Mouse (Mus musculus) CH12.LX (cell line): ENCODE measurements around the gene Phf20. TPM values are rescaled to one million over a fixed set of nuclear protein-coding genes. Genes with fewer than 3 reads are reported as not detected.
A peak's percentile ranks its signal among the peaks of the same experiment; 100 is the strongest.

ENCODE experiments used
- DNase-seq: peaks from one replicate; pipeline ENCODE4 v3.0.0-alpha.2; 2013; ENCODE audit errors: extremely low read depth
- H3K27ac ChIP-seq: 2 replicates; pipeline ENCODE4 v1.5.1; 2012; ENCODE audit warnings: low read depth, mild to moderate bottlenecking, control low read depth, moderate library complexity; ENCODE audit not compliant: insufficient read depth
- H3K27me3 ChIP-seq: replicated peaks from 2 replicates; pipeline ENCODE3; 2012; ENCODE audit warnings: inconsistent platforms
- H3K36me3 ChIP-seq, 2 experiments: replicated peaks in 1 of 2; 2 replicates each; pipeline versions ENCODE3 to v1.6.1; 2012; ENCODE audit warnings: inconsistent platforms in 1 of 2, low read length in 1 of 2, mild to moderate bottlenecking in 1 of 2, mixed read lengths in 1 of 2, moderate library complexity in 1 of 2; ENCODE audit not compliant: control insufficient read depth in 1 of 2, insufficient read depth in 1 of 2
- H3K4me1 ChIP-seq, 2 experiments: 2 replicates each; pipeline ENCODE4 v1.6.1; 2012; ENCODE audit warnings: inconsistent platforms in 1 of 2, moderate library complexity in 1 of 2; ENCODE audit not compliant: insufficient read depth in 2 of 2, control insufficient read depth in 1 of 2
- H3K4me2 ChIP-seq: 2 replicates; pipeline ENCODE4 v1.6.1; 2012; ENCODE audit warnings: low read depth, mild to moderate bottlenecking, control low read depth; ENCODE audit not compliant: poor library complexity, insufficient read depth, severe bottlenecking
- H3K4me3 ChIP-seq, 3 experiments: fragments of 150-350 bp in 1 of 3; sonication (generic) in 1 of 3; replicated peaks in 1 of 3; 2 replicates each; pipeline versions ENCODE3 to v1.5.1; 2011 to 2012; ENCODE audit warnings: low read depth in 2 of 3, low read length in 2 of 3, mild to moderate bottlenecking in 2 of 3, moderate library complexity in 2 of 3, control low read depth in 1 of 3, improper control_type of control experiment in 1 of 3, inconsistent platforms in 1 of 3, mixed read lengths in 1 of 3; ENCODE audit not compliant: poor library complexity in 1 of 3
- H3K79me2 ChIP-seq: replicated peaks from 2 replicates; pipeline ENCODE4 v1.6.1; 2012; ENCODE audit warnings: mild to moderate bottlenecking, moderate library complexity; ENCODE audit not compliant: control insufficient read depth, poor library complexity, insufficient read depth, severe bottlenecking; ENCODE audit errors: extremely low read depth
- H3K9ac ChIP-seq: 2 replicates; pipeline ENCODE4 v1.6.1; 2012; ENCODE audit warnings: low read depth, mild to moderate bottlenecking, control low read depth, moderate library complexity; ENCODE audit not compliant: insufficient read depth
- H3K9me3 ChIP-seq: replicated peaks from 2 replicates; pipeline ENCODE3; 2012; ENCODE audit warnings: low read length, inconsistent platforms, mixed read lengths
- BHLHE40 ChIP-seq: IDR thresholded peaks from 2 replicates; pipeline ENCODE4 v1.6.1; 2011; ENCODE audit warnings: mild to moderate bottlenecking, low read depth, low read length, improper control_type of control experiment
- CHD1 ChIP-seq: IDR thresholded peaks from 2 replicates; pipeline ENCODE4 v1.6.1; 2012; ENCODE audit warnings: low read depth, low read length, improper control_type of control experiment, inconsistent platforms
- CHD2 ChIP-seq: IDR thresholded peaks from 2 replicates; pipeline ENCODE4 v1.6.1; 2011; ENCODE audit warnings: low read length, improper control_type of control experiment
- CTCF ChIP-seq, 2 experiments: IDR thresholded peaks in 1 of 2; conservative IDR thresholded peaks in 1 of 2; 2 replicates each; pipeline ENCODE4 v1.5.1; 2011 to 2012; ENCODE audit warnings: low read depth in 2 of 2, low read length in 2 of 2, improper control_type of control experiment in 1 of 2, inconsistent platforms in 1 of 2, mild to moderate bottlenecking in 1 of 2, moderate library complexity in 1 of 2
- E2F4 ChIP-seq: IDR thresholded peaks from 2 replicates; pipeline ENCODE4 v1.6.1; 2011; ENCODE audit warnings: low read depth, low read length, improper control_type of control experiment; ENCODE audit not compliant: insufficient replicate concordance
- ELF1 ChIP-seq: IDR thresholded peaks from 2 replicates; pipeline ENCODE4 v1.6.1; 2014; ENCODE audit warnings: low read depth, mild to moderate bottlenecking, inconsistent platforms, low read length, improper control_type of control experiment
- EP300 ChIP-seq: IDR thresholded peaks from 2 replicates; pipeline ENCODE4 v1.6.1; 2011; ENCODE audit warnings: low read length, improper control_type of control experiment
- JUN ChIP-seq: IDR thresholded peaks from 2 replicates; pipeline ENCODE4 v1.6.1; 2011; ENCODE audit warnings: low read depth, mild to moderate bottlenecking, low read length, improper control_type of control experiment, moderate library complexity; ENCODE audit not compliant: insufficient read depth
- JUND ChIP-seq: conservative IDR thresholded peaks from 2 replicates; pipeline ENCODE4 v1.6.1; 2011; ENCODE audit warnings: low read depth, low read length, improper control_type of control experiment
- KAT2A ChIP-seq: IDR thresholded peaks from 2 replicates; pipeline ENCODE4 v1.6.1; 2012; ENCODE audit warnings: low read length, improper control_type of control experiment, inconsistent platforms; ENCODE audit not compliant: insufficient replicate concordance
- MAFK ChIP-seq: IDR thresholded peaks from 2 replicates; pipeline ENCODE4 v1.6.1; 2011; ENCODE audit warnings: low read length, improper control_type of control experiment; ENCODE audit not compliant: insufficient replicate concordance
- MAX ChIP-seq: IDR thresholded peaks from 2 replicates; pipeline ENCODE4 v1.6.1; 2011; ENCODE audit warnings: low read length, improper control_type of control experiment
- MAZ ChIP-seq: IDR thresholded peaks from 2 replicates; pipeline ENCODE4 v1.6.1; 2012; ENCODE audit warnings: low read depth, mild to moderate bottlenecking, inconsistent platforms, low read length, improper control_type of control experiment, moderate library complexity
- MEF2A ChIP-seq: IDR thresholded peaks from 2 replicates; pipeline ENCODE4 v1.6.1; 2014; ENCODE audit warnings: low read depth, mild to moderate bottlenecking, inconsistent platforms, low read length, improper control_type of control experiment, borderline replicate concordance
- MXI1 ChIP-seq: IDR thresholded peaks from 2 replicates; pipeline ENCODE4 v1.6.1; 2011; ENCODE audit warnings: mild to moderate bottlenecking, low read depth, low read length, improper control_type of control experiment
- MYC ChIP-seq: IDR thresholded peaks from 2 replicates; pipeline ENCODE4 v1.6.1; 2011; ENCODE audit warnings: low read depth, mild to moderate bottlenecking, improper control_type of control experiment, low read length
- NRF1 ChIP-seq: IDR thresholded peaks from 2 replicates; pipeline ENCODE4 v1.6.1; 2014; ENCODE audit warnings: low read depth, mild to moderate bottlenecking, inconsistent platforms, low read length, improper control_type of control experiment, moderate library complexity
- POLR2A ChIP-seq: IDR thresholded peaks from 2 replicates; pipeline ENCODE4 v1.6.1; 2011; ENCODE audit warnings: low read depth, mild to moderate bottlenecking, improper control_type of control experiment, low read length
- POLR2AphosphoS2 ChIP-seq: IDR thresholded peaks from 2 replicates; pipeline ENCODE4 v1.6.1; 2011; ENCODE audit warnings: low read depth, low read length, improper control_type of control experiment
- RAD21 ChIP-seq: IDR thresholded peaks from 2 replicates; pipeline ENCODE4 v1.6.1; 2011; ENCODE audit warnings: low read depth, mild to moderate bottlenecking, low read length, improper control_type of control experiment, moderate library complexity
- SMC3 ChIP-seq: IDR thresholded peaks from 2 replicates; pipeline ENCODE4 v1.6.1; 2011; ENCODE audit warnings: low read depth, low read length, improper control_type of control experiment
- USF1 ChIP-seq: IDR thresholded peaks from 2 replicates; pipeline ENCODE4 v1.6.1; 2014; ENCODE audit warnings: low read depth, mild to moderate bottlenecking, inconsistent platforms, low read length, improper control_type of control experiment
- ZC3H11A ChIP-seq: IDR thresholded peaks from 2 replicates; pipeline ENCODE4 v1.6.1; 2012; ENCODE audit warnings: low read depth, mild to moderate bottlenecking, inconsistent platforms, low read length, improper control_type of control experiment
- ZMIZ1 ChIP-seq: IDR thresholded peaks from 2 replicates; pipeline ENCODE4 v1.6.1; 2012; ENCODE audit warnings: low read depth, mild to moderate bottlenecking, inconsistent platforms, low read length, improper control_type of control experiment
- ZNF384 ChIP-seq: IDR thresholded peaks from 2 replicates; pipeline ENCODE4 v1.6.1; 2012; ENCODE audit warnings: low read depth, low read length, improper control_type of control experiment, inconsistent platforms
- dilution Hi-C: fragments of 300-500 bp; cut with MboI; formaldehyde crosslinking; loops from 2 replicates; pipeline ENCODE4 v1.14.3; 2020; ENCODE audit warnings: low sequenced_read_pairs; ENCODE audit not compliant: extremely low pct_unique_long_range_greater_than_20kb, extremely low pct_ligation_motif_present
- in situ Hi-C: fragments of 300-500 bp; cut with MboI; formaldehyde crosslinking; loops from 3 replicates; pipeline ENCODE4 v1.14.3; 2019; ENCODE audit warnings: low sequenced_read_pairs, low pct_ligation_motif_present, low pct_unique_long_range_greater_than_20kb, mixed read lengths
- polyA plus RNA-seq: library from polyadenylated mRNA; unstranded; fragments of >175 nt; gene quantifications from 2 replicates; pipeline ENCODE4 v1.2.1, GENCODE M21; 2012; ENCODE audit warnings: low read depth; ENCODE audit not compliant: insufficient read length
- total RNA-seq, 2 experiments: library from RNA; depleted of rRNA; stranded (reverse); fragments of 300-350 nt in 1 of 2; fragments of >200 nt in 1 of 2; gene quantifications; 2 replicates each; pipeline ENCODE4 v1.2.3; 2012 to 2014

The Phf20 gene
- total and polyA plus RNA-seq, 3 experiments, result 11.7 to 17.6 (median 13.3) TPM

DNA sequence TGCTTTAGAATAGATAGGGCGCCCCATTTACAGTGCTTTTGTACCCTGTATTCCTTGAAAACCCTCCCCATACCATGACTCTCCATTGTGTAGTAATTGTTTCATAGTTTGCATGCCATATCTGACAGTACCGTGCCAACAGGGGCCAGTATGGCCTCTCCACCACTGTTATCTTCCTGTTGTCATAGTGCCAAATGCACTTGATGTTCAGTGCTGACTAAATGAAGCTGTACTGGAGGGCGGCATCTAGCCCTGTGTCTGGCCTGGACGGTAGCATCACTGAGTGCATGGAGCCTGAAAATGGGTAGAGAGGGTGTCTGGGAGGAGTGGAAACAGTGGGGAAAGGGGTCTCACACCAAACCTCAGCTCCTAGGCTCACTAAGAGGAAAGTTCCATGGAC, 143.8 kb downstream of the Phf20 start:
- in situ Hi-C loops (no loop called here), dilution Hi-C loops (no loop called here)
- Histone ChIP-seq H3K9ac (no peak overlapping the region), H3K4me1 (peaks cover 0 to 5% of the 10 kb centered on the region in 2 experiments; a peak in 1 of 4 replicates), H3K9me3 (no peaks in the 10 kb centered on the region), H3K27ac (no peak overlapping the region), H3K4me2 (no peak overlapping the region), H3K36me3 (peaks cover 0 to 25% of the 10 kb centered on the region in 2 experiments), H3K27me3 (no peaks in the 10 kb centered on the region), H3K79me2 (no peaks in the 10 kb centered on the region), H3K4me3 (no peak overlapping the region)
- no peak for DNase-seq
- TF ChIP-seq USF1, result no peak
- TF ChIP-seq NRF1, result no peak
- no peak for TF ChIP-seq MAZ
- TF ChIP-seq ELF1, result no peak
- no peak for TF ChIP-seq POLR2A
- no peak for TF ChIP-seq MAFK
- TF ChIP-seq ZC3H11A, result no peak
- no peak for TF ChIP-seq MEF2A
- no peak for TF ChIP-seq EP300
- no peak for TF ChIP-seq CTCF (conservative IDR thresholded peaks at IDR 0.05 in 1 of 2, IDR thresholded peaks at IDR 0.05 in 1 of 2; ENCODE audit: low read depth in 2 of 2, low read length in 2 of 2)
- no peak for TF ChIP-seq ZNF384
- no peak for TF ChIP-seq KAT2A
- no peak for TF ChIP-seq CHD1
- no peak for TF ChIP-seq MXI1
- no peak for TF ChIP-seq MAX
- TF ChIP-seq POLR2AphosphoS2, result no peak

DNA sequence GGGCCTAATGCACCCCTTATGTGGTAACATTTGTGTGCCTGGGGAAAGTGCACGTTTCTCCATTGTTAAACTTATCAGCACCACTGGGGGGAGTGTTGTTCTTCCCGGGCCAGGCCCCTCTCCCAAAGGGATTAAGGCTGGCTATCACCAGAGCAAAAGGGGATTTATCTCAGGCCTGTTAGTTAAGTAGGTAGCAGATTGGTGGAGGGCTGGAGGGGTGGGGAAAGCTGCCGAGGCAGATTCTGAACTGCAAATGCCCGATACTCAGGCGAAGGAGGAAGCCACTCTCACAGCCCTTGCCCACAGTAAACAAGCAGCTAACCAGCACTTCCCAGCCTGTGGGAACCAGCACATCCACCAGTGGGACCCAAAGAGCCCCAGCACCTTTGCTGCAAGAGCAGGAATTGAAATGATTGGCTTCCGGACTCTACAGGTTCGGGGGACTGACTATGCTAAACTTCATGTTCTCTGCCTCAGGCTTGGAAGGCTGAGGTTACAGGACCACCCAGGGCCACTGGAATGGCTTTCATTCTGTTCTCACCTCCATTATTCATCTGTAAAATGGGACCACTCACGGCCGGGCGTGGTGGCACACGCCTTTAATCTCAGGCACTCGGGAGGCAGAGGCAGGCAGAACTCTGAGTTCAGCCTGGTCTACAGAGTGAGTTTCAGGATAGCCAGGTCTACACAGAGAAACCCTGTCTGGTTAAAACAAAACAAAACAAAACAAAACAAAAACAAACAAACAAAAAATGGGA, 148.7 kb downstream of the Phf20 start:
- no peaks in the 10 kb centered on the region for H3K9me3 ChIP-seq
- H3K27ac ChIP-seq, result no peak overlapping the region
- H3K9ac ChIP-seq, result no peak overlapping the region
- no peak overlapping the region for H3K4me3 ChIP-seq
- dilution Hi-C loops, result no loop called here
- peaks cover 0 to 10% of the 10 kb centered on the region in 2 experiments for H3K36me3 ChIP-seq
- TF ChIP-seq USF1 (no peak), POLR2A (no peak), BHLHE40 (no peak), SMC3 (peak; percentile 25), E2F4 (no peak), ZMIZ1 (no peak), RAD21 (peak; percentile 36), MYC (no peak), ZC3H11A (no peak), CTCF (conservative IDR thresholded peaks at IDR 0.05 in 1 of 2, IDR thresholded peaks at IDR 0.05 in 1 of 2; ENCODE audit: low read depth in 2 of 2, low read length in 2 of 2) (peak in 1 of 2 experiments; percentile 51; a peak in 2 of 4 replicates), JUN (no peak), CHD2 (no peak), JUND (no peak), EP300 (no peak), MAX (no peak)
- TF ChIP-seq, all 38 proteins: peak for 3
- Histone ChIP-seq H3K4me2 (no peak overlapping the region), H3K4me1 (peaks cover 0 to 6% of the 10 kb centered on the region in 2 experiments; a peak in 1 of 4 replicates), H3K27me3 (no peaks in the 10 kb centered on the region), H3K79me2 (no peaks in the 10 kb centered on the region)
- DNase-seq, result no peak
- in situ Hi-C loops, result no loop called here
